Mouse (Mus musculus) heart, adult 11 months (tissue): ENCODE measurements around the gene Med6.

Experiments
- DNase-seq: peaks from one replicate; pipeline ENCODE4 v3.0.0; 2022

Gene Med6

GRCm38 (mm10) chr12:81594902-81595671, at the start of gene Med6:
TSS of gene Med6 (minus strand) at chr12:81595008.
- peak; percentile 99 for DNase-seq

- peak; percentile 61 for DNase-seq
Observed at GRCm38 (mm10) chr12:81642361-81643082, 47.7 kb upstream of the Med6 start.

GRCm38 (mm10) chr12:81640656-81641055, 45.8 kb upstream of the Med6 start:
- peak; percentile 76 for DNase-seq

- DNase-seq: peak; percentile 67
Observed at GRCm38 (mm10) chr12:81633246-81633645, 38.4 kb upstream of the Med6 start.

- DNase-seq: peak; percentile 81
Observed at GRCm38 (mm10) chr12:81631661-81632401, 37.0 kb upstream of the Med6 start.

- peak; percentile 93 for DNase-seq
Observed at GRCm38 (mm10) chr12:81630915-81631660, 36.3 kb upstream of the Med6 start, which contains the start of gene Ttc9. TSS of gene Ttc9 (plus strand) at chr12:81631249.

- DNase-seq: peak; percentile 88
Observed at GRCm38 (mm10) chr12:81630520-81630914, 35.7 kb upstream of the Med6 start.

- DNase-seq: peak; percentile 59
Observed at GRCm38 (mm10) chr12:81628091-81628490, 33.3 kb upstream of the Med6 start.

GRCm38 (mm10) chr12:81627426-81627825, 32.6 kb upstream of the Med6 start:
- peak; percentile 28 for DNase-seq

GRCm38 (mm10) chr12:81626226-81626861, 31.5 kb upstream of the Med6 start:
- DNase-seq: peak; percentile 41

- peak; percentile 72 for DNase-seq
Observed at GRCm38 (mm10) chr12:81623377-81623776, 28.6 kb upstream of the Med6 start.

GRCm38 (mm10) chr12:81619302-81619701, 24.5 kb upstream of the Med6 start:
- DNase-seq: peak; percentile 91

- no peak for DNase-seq
Observed at GRCm38 (mm10) chr12:81616980-81617379, 22.2 kb upstream of the Med6 start.

- no peak for DNase-seq
Observed at GRCm38 (mm10) chr12:81615807-81616206, 21.0 kb upstream of the Med6 start.

- no peak for DNase-seq
Observed at GRCm38 (mm10) chr12:81609445-81609844, 14.6 kb upstream of the Med6 start.

GRCm38 (mm10) chr12:81604995-81605784, 10.4 kb upstream of the Med6 start:
- no peak for DNase-seq

GRCm38 (mm10) chr12:81596547-81597262, 1.9 kb upstream of the Med6 start:
- DNase-seq: no peak

GRCm38 (mm10) chr12:81568374-81568773, 26.4 kb downstream of the Med6 start, which contains the start of gene Adam21:
TSS of gene Adam21 (minus strand) at chr12:81568474.
- DNase-seq: no peak

GRCm38 (mm10) chr12:81567931-81568330, 26.9 kb downstream of the Med6 start:
- DNase-seq: no peak

- DNase-seq: no peak
Observed at GRCm38 (mm10) chr12:81564173-81564572, 30.6 kb downstream of the Med6 start.
